8 mouse cellular contexts compared by ENCODE assay signal in genomic region chr2:173659057-173659925, GRCm38 (mm10). TPM values are rescaled to one million over a fixed set of nuclear protein-coding genes. Genes with fewer than 3 reads are reported as not detected.
DNase-seq lines count a peak whose midpoint lies in the region; ATAC-seq and TF ChIP-seq lines count a peak whose summit lies in the region.

TSS of gene Rab22a (plus strand) at chr2:173659760.

- no peak within 1 kb of the TSS for H3K27ac ChIP-seq in cortical plate, adult 2 months (ENCODE audit: insufficient read depth, low read length)

- TF ChIP-seq POLR2A in cortical plate, adult 2 months (IDR thresholded peaks at IDR 0.05; ENCODE audit: extremely low read depth, insufficient read depth, low read length): peak; percentile 48; the same call in 1 of the 2 replicates

- no peaks in the 10 kb centered on the region for H3K27me3 ChIP-seq in megakaryocyte, embryonic 14.5 days (replicated peaks)

- ATAC-seq in activated CD4-positive, CD25-positive, alpha-beta regulatory T cell, adult 4 months: peak; percentile 84

- peaks cover 39% of the 10 kb centered on the region for H3K36me3 ChIP-seq in megakaryocyte, embryonic 14.5 days (replicated peaks; ENCODE audit: low read length)

- no peaks in the 10 kb centered on the region for H3K9me3 ChIP-seq in megakaryocyte, embryonic 14.5 days

- peak; percentile 98 to 99 for DNase-seq in gastrocnemius, adult 8-10 months (ENCODE audit: low spot score in 2 of 2)
- peak; percentile 92 for DNase-seq in hindlimb bud, embryonic 11.5 days (ENCODE audit: extremely low spot score, low read depth, low spot score)
- peak; percentile 85 to 97 for DNase-seq in left cerebral cortex, adult 8-10 months (ENCODE audit: low spot score in 2 of 2)
- DNase-seq in right cerebral cortex, postnatal 10 days (ENCODE audit: low spot score in 2 of 2): peak; percentile 98
- DNase-seq in urinary bladder, postnatal 25 days (ENCODE audit: low spot score): peak; percentile 96

- H3K4me3 ChIP-seq in cortical plate, adult 2 months (ENCODE audit: insufficient read depth, low read length): peak within 1 kb of the TSS; percentile 43
- H3K4me3 ChIP-seq in megakaryocyte, embryonic 14.5 days (replicated peaks): peak within 1 kb of the TSS; percentile 95

- no peaks in the 10 kb centered on the region; the same call in 1 of the 2 replicates for H3K4me1 ChIP-seq in cortical plate, adult 2 months (ENCODE audit: control insufficient read depth, insufficient read depth, low read length)
- peaks cover 65% of the 10 kb centered on the region for H3K4me1 ChIP-seq in megakaryocyte, embryonic 14.5 days

- no peak for TF ChIP-seq CTCF in cortical plate, adult 2 months (IDR thresholded peaks at IDR 0.05; ENCODE audit: extremely low read depth, insufficient read depth, low read length)

RNA-seq across cellular contexts. Expression of gene Rab22a, which starts in this region (rescaled TPM):
- polyA plus RNA-seq in activated CD4-positive, CD25-positive, alpha-beta regulatory T cell, adult 4 months (2017; shearing (Covaris generic)): 1 to 10 TPM; 6.8 to 7.5 TPM
- polyA plus RNA-seq in cortical plate, adult 2 months (2012; rRNA removed): 16.7 and 17.1 TPM in 2 replicates
- 10 to 100 TPM; 26.9 to 30.5 (median 28.8) TPM for total RNA-seq in gastrocnemius, adult 8-10 months (2022)
- 10 to 100 TPM; 23.9 to 29.7 (median 27.3) TPM for total RNA-seq in left cerebral cortex, adult 8-10 months (2022)
- 19.3 and 26.1 TPM in 2 replicates for polyA plus RNA-seq in megakaryocyte, embryonic 14.5 days (2012; ENCODE audit: insufficient read depth, low replicate concordance)
